Mouse (Mus musculus): Measurements from ENCODE around the gene Rfc4. TPM values are rescaled to one million over a fixed set of nuclear protein-coding genes. Genes with fewer than 3 reads are reported as not detected.
"Not testable (repeated sequence)": the region's sequence is repeated elsewhere in the genome, so short reads cannot be mapped to it uniquely, and the experiment has no call there.

Gene Rfc4
- total RNA-seq, 4 experiments from 2014 or later, result 8.4 to 12.7 (median 9.9) TPM

DNA sequence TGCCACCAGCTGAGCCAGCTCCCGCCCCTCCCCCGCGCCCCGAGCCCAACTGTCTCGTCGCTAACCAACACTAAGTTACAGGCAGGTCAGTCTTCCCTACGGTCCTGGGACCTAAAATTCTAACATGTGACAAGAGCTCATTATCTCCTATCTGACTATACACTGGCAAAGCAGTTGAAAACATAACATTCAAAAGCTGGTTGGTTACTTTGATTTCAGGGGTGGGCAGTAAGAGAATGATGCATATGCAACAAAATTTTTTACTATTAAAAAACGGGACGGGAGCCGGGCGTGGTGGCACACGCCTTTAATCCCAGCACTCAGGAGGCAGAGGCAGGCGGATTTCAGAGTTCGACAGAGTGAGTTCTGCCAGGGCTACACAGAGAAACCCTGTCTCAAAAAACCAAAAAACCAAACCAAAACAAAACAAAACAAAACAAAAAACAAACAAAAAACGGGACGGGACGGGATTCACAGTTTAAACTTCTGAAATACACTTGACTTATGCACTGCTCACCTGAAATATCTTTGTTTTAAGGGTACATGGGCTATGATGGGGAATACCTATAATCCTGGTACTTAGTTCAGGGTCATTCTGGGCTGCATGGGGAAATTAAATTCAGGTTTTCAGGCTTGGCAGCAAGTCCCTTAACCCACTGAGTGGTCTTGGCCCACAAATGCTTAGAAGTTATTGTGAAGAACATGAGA lies 24.3 kb downstream of the Rfc4 start:
- no peak for DNase-seq (ENCODE audit: low spot score in 2 of 2)

DNA sequence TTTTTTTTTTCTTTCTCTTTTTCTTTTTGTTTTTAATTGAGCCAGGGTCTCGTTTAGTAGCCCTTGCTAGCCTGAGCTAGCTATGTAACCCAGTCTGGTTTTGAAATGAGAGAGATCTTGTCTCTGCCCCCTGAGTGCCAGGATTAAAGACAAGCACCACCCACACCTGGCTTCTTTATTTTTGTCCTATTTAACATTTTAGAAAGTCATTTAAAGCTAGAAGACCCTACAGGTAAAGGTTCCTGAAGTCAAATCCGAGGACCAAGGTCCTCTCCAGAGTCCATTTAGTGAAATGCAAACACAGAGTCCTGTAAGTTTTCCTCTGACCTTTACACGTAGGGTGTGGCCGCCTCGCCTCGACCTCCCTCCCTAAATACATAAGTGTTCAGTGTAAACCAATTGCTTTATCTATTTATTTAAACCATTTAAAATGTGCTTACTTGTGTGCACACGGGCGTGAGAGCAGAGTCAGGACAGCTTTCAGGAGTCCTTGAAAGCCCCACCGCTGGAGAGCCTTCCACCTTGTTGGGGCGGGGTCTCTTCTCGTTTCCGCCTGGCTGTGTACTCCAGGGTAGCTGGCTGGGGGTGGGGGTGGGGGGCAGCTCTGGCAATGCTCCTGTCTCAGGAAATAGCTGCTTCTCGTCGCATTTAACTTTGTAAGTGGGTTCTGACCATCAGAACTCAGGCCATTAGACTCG lies 25.0 kb downstream of the Rfc4 start:
- DNase-seq (ENCODE audit: low spot score in 2 of 2), result no peak

DNA sequence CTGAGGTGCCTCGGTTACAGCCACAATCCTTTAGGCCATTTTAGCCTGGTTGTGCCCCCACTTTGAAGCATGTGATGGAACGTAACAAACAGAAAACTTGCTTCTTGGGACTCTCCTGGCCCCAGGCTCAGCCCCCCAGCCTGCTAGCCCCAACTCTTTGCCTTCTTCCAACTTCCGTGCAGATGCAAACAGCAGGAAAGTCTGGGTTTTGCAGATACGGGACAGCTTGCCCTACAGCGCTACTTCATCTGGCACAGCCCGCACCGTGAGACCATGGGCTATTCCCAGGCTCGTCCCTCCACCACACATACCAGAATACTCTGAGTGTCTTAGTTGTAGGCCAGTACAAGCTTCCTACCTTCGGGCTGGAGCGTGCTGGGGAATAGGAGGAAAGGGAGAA lies 26.9 kb downstream of the Rfc4 start:
- no peak for DNase-seq (ENCODE audit: low spot score in 2 of 2)

DNA sequence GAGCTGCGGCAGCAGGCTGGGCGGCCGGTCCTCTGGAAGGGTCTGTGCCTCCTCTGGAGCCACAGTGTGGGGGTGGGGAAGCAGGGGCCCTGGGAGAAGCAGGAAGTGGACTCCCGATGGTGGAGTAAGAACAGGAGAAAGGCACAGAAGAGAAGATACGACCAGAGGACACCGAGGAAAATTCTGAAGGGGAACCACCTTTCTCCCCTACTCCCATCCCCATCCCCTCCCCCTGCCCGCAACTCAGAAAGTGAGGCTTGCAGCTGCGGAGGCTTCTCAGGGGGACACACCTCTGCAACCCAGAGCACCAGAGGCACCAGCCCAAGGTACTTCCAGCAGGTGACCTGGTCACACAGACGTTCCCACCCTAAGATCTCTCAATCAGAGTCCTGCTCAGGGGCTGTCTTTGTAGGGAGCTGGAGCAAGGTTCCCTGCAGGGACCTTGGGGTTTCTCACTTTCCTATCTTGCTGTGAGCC lies 27.4 kb downstream of the Rfc4 start:
- no peak for DNase-seq (ENCODE audit: low spot score in 2 of 2)

DNA sequence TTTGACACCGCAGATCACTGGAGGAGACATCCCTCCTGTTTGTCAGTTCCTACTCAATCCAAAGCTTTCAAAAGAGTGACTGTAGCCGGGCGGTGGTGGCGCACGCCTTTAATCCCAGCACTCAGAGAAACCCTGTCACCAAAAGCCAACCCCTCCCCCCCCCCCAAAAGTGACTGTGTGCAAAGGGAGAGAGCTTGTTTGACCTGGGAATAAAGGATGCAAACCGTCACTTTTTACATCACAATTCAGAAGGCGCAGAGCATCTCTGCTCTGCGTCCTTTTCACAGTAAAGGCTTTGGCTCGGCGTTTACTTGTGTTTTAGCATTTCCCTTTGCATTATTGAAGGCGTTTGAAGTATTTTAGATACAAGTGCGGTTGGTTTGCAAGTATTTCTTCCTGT lies 27.9 kb downstream of the Rfc4 start:
- DNase-seq (ENCODE audit: low spot score in 2 of 2), result no peak

DNA sequence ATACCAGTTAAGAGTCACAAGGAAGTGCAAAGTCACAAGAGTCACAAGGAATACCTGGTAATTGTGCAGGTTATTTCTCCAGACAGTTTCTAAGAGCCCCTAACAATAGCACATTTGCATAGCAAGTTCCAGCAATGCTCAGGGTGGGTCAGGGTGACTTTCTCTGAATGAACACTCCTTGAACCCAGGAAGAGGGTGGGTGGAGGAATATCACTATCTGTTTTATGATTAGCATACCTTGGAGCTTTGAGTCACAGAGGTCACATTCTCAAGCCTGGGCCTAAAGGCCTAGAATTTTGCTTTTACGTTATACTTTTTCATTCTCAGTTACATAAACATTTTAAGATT lies 29.5 kb downstream of the Rfc4 start:
- DNase-seq (ENCODE audit: low spot score in 2 of 2), result not testable (repeated sequence)

DNA sequence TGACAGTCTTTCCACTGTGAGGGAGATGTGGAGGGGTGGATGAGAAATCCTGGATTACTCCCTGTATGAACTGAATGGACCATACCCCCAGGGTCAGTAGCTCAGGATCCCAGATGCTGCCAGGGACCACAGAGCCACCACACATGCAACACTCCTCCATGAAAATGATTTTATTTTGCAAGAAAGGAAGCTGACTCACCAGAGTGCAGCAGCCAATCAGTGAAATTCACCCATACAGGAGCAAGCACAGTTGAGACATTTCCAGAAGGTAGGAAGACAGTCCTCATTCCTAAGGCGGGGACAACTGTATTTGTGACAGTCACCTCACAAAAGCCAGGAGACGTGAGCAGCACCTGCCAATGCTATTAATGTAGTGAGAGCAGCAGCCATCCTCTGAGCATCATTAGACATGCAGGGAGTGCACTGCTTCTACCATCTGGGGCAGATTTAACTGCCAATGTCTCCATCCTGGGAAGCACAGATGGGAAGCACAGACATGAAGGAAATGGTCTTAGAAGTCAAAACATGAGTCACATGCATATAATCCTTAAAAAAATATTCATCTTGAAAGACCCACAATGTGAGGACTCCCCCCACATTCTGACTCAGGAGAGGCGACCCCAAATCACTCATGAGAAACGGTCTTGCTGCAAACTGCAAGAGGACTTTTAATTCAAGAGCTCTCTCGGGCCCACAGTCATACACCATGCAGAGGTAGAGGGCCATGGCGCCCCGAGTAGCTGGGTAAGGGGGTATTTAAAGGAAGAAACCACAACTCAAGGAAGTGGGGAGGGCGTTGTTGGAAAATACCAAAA lies 30.0 kb downstream of the Rfc4 start:
- not testable (repeated sequence) for DNase-seq (ENCODE audit: low spot score in 2 of 2)

DNA sequence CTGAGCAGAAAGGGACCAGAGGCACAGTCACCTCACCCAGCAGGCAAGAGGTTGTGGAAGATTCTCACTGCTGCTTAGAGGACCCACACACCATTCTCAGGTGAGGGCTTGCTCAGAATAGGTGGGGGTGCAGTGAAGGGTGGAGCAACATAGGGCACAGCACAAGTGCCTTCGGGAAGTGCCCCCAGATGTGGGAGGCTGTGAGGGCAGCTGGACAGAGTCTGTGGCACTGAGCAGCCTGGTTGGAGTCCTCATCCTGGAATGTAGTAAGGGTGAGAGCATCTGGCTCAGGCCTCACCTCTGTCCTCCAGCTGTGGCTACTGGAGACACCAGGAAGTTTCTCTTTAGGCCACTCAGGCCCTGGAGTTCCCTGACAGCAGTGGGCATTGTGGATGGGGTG lies 30.7 kb downstream of the Rfc4 start:
- DNase-seq (ENCODE audit: low spot score in 2 of 2), result not testable (repeated sequence)

DNA sequence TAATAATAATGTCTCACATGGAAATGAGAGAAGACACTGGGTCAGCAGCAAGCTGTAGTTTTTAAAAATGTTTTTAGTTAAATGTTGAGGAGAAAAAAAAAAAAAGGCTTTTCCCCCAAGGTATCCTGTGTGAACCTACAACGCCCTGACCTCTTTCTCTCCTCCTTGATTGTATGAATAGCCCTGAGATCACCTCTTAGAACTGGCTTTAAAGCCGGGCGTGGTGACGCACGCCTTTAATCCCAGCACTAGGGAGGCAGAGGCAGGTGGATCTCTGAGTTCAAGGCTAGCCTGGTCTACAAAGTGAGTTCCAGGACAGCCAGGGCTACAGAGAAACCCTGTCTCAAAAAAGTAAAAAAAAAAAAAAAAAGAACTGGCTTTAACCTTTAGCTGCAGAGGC lies 32.0 kb downstream of the Rfc4 start:
- not testable (repeated sequence) for DNase-seq (ENCODE audit: low spot score in 2 of 2)

DNA sequence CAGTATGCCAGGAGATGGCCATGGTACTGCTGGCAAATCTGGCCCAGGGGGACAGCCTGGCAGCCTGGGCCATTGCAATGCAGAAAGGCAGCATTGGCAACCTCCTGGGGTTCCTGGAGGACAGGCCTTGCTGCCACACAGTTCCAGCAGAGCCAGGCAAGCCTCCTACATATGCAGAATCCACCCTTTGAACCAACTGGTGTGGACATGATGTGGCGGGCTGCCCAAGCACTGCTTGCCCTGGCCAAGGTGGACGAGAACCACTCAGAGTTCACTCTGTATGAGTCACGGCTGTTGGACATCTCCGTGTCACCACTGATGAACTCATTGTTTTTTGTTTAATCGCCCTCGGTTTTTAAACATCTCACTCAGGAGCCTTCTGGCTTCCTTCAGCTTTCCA lies 33.4 kb downstream of the Rfc4 start:
- no peak for DNase-seq (ENCODE audit: low spot score in 2 of 2)

DNA sequence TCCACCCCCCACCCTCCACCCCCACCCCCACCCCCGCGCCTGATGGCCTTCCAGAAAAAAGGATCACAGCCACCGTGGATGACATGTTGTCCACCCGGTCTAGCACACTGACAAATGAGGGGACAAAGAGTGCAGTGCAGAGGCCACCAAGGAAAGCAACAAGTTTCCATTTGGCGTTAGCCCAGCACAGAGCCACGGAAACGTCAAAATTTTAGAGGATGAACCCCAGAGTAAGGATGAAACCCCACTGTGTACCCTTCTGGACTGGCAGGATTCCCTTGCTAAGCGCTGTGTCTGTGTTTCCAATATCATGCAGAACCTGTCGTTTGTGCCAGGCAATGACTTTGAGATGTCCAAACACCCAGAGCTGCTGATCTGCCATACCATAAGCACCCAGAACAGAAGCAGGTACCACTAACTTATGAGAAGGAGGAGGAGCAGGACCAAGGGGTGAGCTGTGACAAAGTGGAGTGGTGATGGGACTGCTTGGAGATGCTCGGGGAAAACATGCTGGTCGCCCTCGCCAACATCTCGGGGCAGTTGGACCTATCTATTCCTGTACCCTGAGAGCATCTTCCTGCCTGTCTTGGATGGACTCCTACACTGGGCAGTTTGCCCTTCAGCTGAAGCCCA lies 34.1 kb downstream of the Rfc4 start:
- DNase-seq (ENCODE audit: low spot score in 2 of 2), result no peak

DNA sequence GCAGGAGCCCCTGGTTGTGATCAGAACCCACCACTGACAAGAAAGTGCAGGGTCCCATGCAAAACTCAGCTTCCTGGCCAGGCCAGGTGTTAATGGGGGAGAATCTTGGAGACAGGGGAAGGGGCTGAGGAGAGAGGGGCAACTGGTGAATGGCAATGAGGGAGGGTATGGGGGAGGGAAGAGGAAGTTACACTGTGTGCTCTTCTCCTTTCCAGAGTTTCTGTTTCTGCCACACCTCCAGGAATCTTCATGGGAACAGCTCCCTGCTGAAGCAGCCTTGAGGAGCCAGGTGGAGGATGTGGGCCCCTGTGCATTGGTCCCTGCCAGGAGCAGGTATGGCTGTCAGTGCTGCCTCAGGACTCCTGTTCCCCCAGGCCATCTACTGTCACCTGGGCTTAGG lies 36.2 kb downstream of the Rfc4 start:
- not testable (repeated sequence) for DNase-seq (ENCODE audit: low spot score in 2 of 2)

DNA sequence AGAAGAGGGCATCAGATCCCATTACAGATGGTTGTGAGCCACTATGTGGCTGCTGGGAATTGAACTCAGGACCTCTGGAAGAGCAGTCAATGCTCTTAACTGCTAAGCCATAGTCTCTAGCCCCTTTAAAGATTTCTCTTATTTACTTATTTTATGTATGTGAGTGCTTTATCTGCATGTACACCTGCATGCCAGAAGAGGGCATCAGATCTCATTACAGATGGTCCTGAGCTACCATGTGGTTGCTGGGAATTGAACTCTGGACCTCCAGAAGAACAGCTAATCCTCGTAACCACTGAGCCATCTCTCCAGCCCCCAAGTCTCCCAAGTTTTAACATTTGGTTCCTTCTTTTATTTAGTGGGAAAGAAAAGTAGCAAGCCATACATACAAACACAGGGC lies 39.0 kb downstream of the Rfc4 start:
- DNase-seq (ENCODE audit: low spot score in 2 of 2), result not testable (repeated sequence)

DNA sequence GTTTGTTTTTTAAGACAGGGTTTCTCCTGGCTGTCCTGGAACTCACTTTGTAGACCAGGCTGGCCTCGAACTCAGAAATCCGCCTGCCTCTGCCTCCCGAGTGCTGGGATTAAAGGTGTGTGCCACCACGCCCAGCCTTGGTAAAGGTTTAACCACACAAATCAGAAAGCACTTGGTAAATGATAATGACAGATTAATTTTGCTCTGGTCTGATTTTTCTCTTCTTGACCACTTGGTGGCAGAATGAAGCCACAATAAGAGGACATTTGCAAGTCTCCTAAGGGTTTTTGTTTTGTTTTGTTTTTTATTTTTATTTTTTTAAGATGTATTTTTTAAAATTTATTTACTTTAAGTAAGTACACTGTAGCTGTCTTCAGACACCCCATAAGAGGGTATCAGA lies 39.8 kb downstream of the Rfc4 start:
- not testable (repeated sequence) for DNase-seq (ENCODE audit: low spot score in 2 of 2)

DNA sequence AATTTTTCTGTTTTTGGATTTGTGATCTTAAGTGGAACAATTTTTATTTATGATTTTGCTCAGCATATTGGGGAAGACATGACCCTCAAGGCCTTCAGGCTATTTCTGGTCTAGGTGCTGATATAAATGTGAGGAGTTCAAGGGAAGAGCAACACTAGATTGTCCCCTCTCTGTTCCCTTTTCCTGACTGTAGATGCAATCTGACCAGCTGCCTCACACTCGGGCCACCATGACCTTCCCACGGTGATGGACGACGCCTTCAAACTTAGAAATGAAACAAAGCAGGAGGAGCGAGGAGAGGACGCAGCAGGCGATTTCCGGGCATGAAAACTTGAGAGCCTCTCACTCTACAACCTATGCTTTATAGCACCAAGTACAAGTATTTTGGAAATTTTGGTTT lies 40.4 kb downstream of the Rfc4 start:
- not testable (repeated sequence) for DNase-seq (ENCODE audit: low spot score in 2 of 2)

DNA sequence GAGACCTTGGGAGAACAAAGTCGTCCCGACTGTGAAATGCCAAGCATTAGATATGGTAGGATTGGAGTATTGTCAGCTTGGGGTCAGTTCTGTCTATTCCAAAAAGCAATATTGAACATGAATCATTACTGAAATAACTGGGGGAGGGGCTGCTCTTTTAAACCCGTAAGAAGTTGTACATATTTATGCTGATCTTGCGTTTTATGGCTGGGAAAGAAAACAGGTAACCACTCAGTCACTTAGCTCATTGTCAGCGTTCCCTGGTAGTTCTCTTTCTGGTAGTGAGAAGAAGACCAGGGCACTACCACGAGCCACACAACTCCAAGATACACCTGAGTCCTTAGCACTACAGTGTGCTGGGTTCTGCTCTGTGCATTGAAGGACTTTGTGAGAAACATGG lies 50.0 kb downstream of the Rfc4 start:
- not testable (repeated sequence) for DNase-seq (ENCODE audit: low spot score in 2 of 2)

Small RNA genes within 50 kb of the gene (microRNA-seq; reads per million reads assigned to microRNA genes)
- gene Gm49346, result not detected

Other genes with a start within 250 kb of the Rfc4 start
- 1 to 10 TPM in 1 of 4 experiments, not detected in 3; 3.5 TPM for gene Ahsg, start 236.5 kb downstream of the Rfc4 start, total RNA-seq (2022)
- gene Fetub, start 209.4 kb downstream of the Rfc4 start, total RNA-seq (2022), result under 1 TPM in 1 of 4 experiments, not detected in 3; 0.62 TPM
- not detected for gene Hrg, start 176.7 kb downstream of the Rfc4 start, total RNA-seq (2022)
- under 1 TPM in 2 of 4 experiments, not detected in 2; 0.25 to 0.62 TPM for gene Kng2, start 98.3 kb downstream of the Rfc4 start, total RNA-seq (2022)
- under 1 TPM in 1 of 4 experiments, not detected in 3; 0.70 TPM for gene Kng1, start 69.9 kb downstream of the Rfc4 start, total RNA-seq (2022)
- 100 to 1,000 TPM; 414 to 531 (median 457) TPM for gene Eif4a2, start 20.3 kb downstream of the Rfc4 start, total RNA-seq (2022)
- gene Adipoq, start 18.8 kb upstream of the Rfc4 start, total RNA-seq (2022), result 10 to 100 TPM in 3 of 4 experiments, 1 to 10 TPM in 1; 2.3 to 45.4 (median 17.8) TPM
- gene St6gal1, start 97.0 kb upstream of the Rfc4 start, total RNA-seq (2022), result 1 to 10 TPM; 1.6 to 4.1 (median 3.4) TPM

All from gastrocnemius, adult 8-10 months (tissue).